Mouse (Mus musculus) hindbrain, embryonic 10.5 days (tissue): ENCODE data around the gene Ace3. TPM values are rescaled to one million over a fixed set of nuclear protein-coding genes. Genes with fewer than 3 reads are reported as not detected.

Source experiments
- polyA plus RNA-seq: library from polyadenylated mRNA; unstranded; fragments of >200 nt; fragmentation: Nextera tagmentation; extraction: Ambion mirVana; gene quantifications from 2 replicates; pipeline ENCODE4 v1.2.1, GENCODE M21; 2016

Gene Ace3
- polyA plus RNA-seq, 1 experiment from 2014 or later, result not detected

Other genes starting within 250 kb of the Ace3 start
- gene Cyb561, start 41.3 kb upstream of the Ace3 start, polyA plus RNA-seq, result 20.0 and 23.6 TPM in 2 replicates
- gene Ace, start 26.7 kb upstream of the Ace3 start, polyA plus RNA-seq, result 1.3 TPM in 2 replicates
- 0.52 and 0.61 TPM in 2 replicates for gene Kcnh6, start 13.4 kb downstream of the Ace3 start, polyA plus RNA-seq
- gene Dcaf7, start 42.2 kb downstream of the Ace3 start, polyA plus RNA-seq, result 86.5 and 94.7 TPM in 2 replicates
- gene Taco1, start 71.4 kb downstream of the Ace3 start, polyA plus RNA-seq, result 10.4 and 14.0 TPM in 2 replicates
- gene Map3k3, start 89.9 kb downstream of the Ace3 start, polyA plus RNA-seq, result 21.7 and 23.5 TPM in 2 replicates
- gene Gm10840, start 166.2 kb downstream of the Ace3 start, polyA plus RNA-seq, result 0.67 TPM in 1 of 2 replicates, not detected in the other
- gene Limd2, start 166.2 kb downstream of the Ace3 start, polyA plus RNA-seq, result 366 and 418 TPM in 2 replicates
- gene Strada, start 207.5 kb downstream of the Ace3 start, polyA plus RNA-seq, result 37.8 and 46.0 TPM in 2 replicates
- 57.7 and 69.0 TPM in 2 replicates for gene Ccdc47, start 221.7 kb downstream of the Ace3 start, polyA plus RNA-seq
- 85.6 and 98.1 TPM in 2 replicates for gene Ddx42, start 222.3 kb downstream of the Ace3 start, polyA plus RNA-seq